Comparison of ENCODE assay signal across 9 mouse cellular contexts in genomic region chr2:25055068-25055405, GRCm38 (mm10). TPM values are rescaled to one million over a fixed set of nuclear protein-coding genes. Genes with fewer than 3 reads are reported as not detected.
DNase-seq lines count a peak whose midpoint lies in the region; ATAC-seq and TF ChIP-seq lines count a peak whose summit lies in the region.
"Had no signal": no experiment of that assay in that cellular context is flagged by ENCODE, and none has a peak within 500 bp of the region (broad histone marks: within the 10 kb centered on the region; RNA-seq: fewer than 3 reads in every experiment).

No protein-coding gene starts in this region.

- peaks cover 12% of the 10 kb centered on the region for H3K36me3 ChIP-seq in C2C12 (ENCODE audit: control insufficient read depth, insufficient read depth)
- H3K36me3 ChIP-seq in splenic B cell, adult 2 months (ENCODE audit: control insufficient read depth, insufficient read depth, low read length, poor library complexity, severe bottlenecking) = peaks cover 3% of the 10 kb centered on the region; the same call in 1 of the 2 replicates

- no peak for ATAC-seq in inflammation-experienced regulatory T-cells, adult 6 months

- H3ac ChIP-seq in C2C12 (ENCODE audit: control insufficient read depth, insufficient read length, low read depth) = peak overlapping the region; percentile 62

- H3K79me2 ChIP-seq in C2C12 (ENCODE audit: control insufficient read depth, insufficient read depth) = peaks cover 19% of the 10 kb centered on the region

- no peaks in the 10 kb centered on the region for H3K27me3 ChIP-seq in C2C12 (ENCODE audit: control insufficient read depth, insufficient read depth, insufficient read length)
- no peaks in the 10 kb centered on the region for H3K27me3 ChIP-seq in splenic B cell, adult 2 months (ENCODE audit: control insufficient read depth, insufficient read depth, low read length, poor library complexity, severe bottlenecking)

- intact Hi-C loops in heart, postnatal 10 days (cut with DNase I) = no loop called here

- no peak for TF ChIP-seq CTCF in C2C12 (IDR thresholded peaks at IDR 0.05; ENCODE audit: control insufficient read depth, insufficient read depth, insufficient read length)

- H3K4me3 ChIP-seq in C2C12 (ENCODE audit: insufficient read depth, poor library complexity, severe bottlenecking) = peak overlapping the region; percentile 56

- DNase-seq in 3T3-L1 (ENCODE audit: low read depth, low spot score) = peak; percentile 29
- peak; percentile 47 to 76 for DNase-seq in cerebellum, postnatal 4 days (ENCODE audit: low spot score in 2 of 2)
- peak; percentile 14 to 28 for DNase-seq in heart, postnatal 10 days
- DNase-seq in layer of hippocampus, adult 9-11 months = peak; percentile 88
- peak; percentile 30 for DNase-seq in lung, postnatal 10 days
- DNase-seq in splenic B cell, adult 2 months (ENCODE audit: low read depth, low spot score) = peak; percentile 18

- no peaks in the 10 kb centered on the region for H3K79me3 ChIP-seq in C2C12 (ENCODE audit: low read depth)

TF ChIP-seq in C2C12, 6 proteins besides CTCF, POLR2A, EP300 and RAD21:
- TF ChIP-seq USF1 (IDR thresholded peaks at IDR 0.05; ENCODE audit: low read depth) = no peak
- TF ChIP-seq CEBPB (IDR thresholded peaks at IDR 0.05; ENCODE audit: low read depth) = no peak
- no peak for TF ChIP-seq MAX (IDR thresholded peaks at IDR 0.05)
TF ChIP-seq in C2C12: peak in this region for 0.

RNA-seq across cellular contexts. Expression of gene Nsmf, which starts 0.9 kb away (rescaled TPM):
- polyA plus RNA-seq in C2C12 (2012; fragmentation: generic; extraction: Trizol) = 30.6 TPM
- 10 to 100 TPM; 37.5 to 39.1 TPM for total RNA-seq in heart, postnatal 10 days (2021)
- 10 to 100 TPM; 11.3 to 20.4 (median 11.4) TPM for polyA plus RNA-seq in inflammation-experienced regulatory T-cells, adult 6 months (2017; shearing (Covaris generic))

RNA-seq across cellular contexts. Expression of gene Entpd8, which starts 25.1 kb away (rescaled TPM):
- polyA plus RNA-seq in C2C12 (2012; fragmentation: generic; extraction: Trizol) = not detected
- total RNA-seq in heart, postnatal 10 days (2021) = not detected
- under 1 TPM in 1 of 3 experiments, not detected in 2; 0.90 TPM for polyA plus RNA-seq in inflammation-experienced regulatory T-cells, adult 6 months (2017; shearing (Covaris generic))
- total RNA-seq: hematopoietic stem cell, adult 5-6 weeks had no signal

RNA-seq across cellular contexts. Expression of gene Noxa1, which starts 39.9 kb away (rescaled TPM):
- not detected for polyA plus RNA-seq in C2C12 (2012; fragmentation: generic; extraction: Trizol)
- not detected for total RNA-seq in heart, postnatal 10 days (2021)
- 1 to 10 TPM in 2 of 3 experiments, under 1 TPM in 1; 0.68 to 4.2 (median 4.2) TPM for polyA plus RNA-seq in inflammation-experienced regulatory T-cells, adult 6 months (2017; shearing (Covaris generic))
- total RNA-seq: hematopoietic stem cell, adult 5-6 weeks had no signal

Comparison
In these comparisons a context has a peak if more than half of its experiments do, and no peak if none do; other contexts are left out.
1. DNase-seq: peak in every context shown above with its lines; median percentile 88 in layer of hippocampus, adult 9-11 months; 62 in cerebellum, postnatal 4 days; 30 in lung, postnatal 10 days; 29 in 3T3-L1; 21 in heart, postnatal 10 days; 18 in splenic B cell, adult 2 months.